Mouse (Mus musculus) limb, embryonic 15.5 days (tissue): Measurements from ENCODE around the gene Olfr904. TPM values are rescaled to one million over a fixed set of nuclear protein-coding genes. Genes with fewer than 3 reads are reported as not detected.
"Not testable (repeated sequence)": the region's sequence is repeated elsewhere in the genome, so short reads cannot be mapped to it uniquely, and the experiment has no call there.

Source experiments
- ATAC-seq: fragments of 200-750 bp; cut with Nextera tagmentation; 2 replicates; pipeline ENCODE4 v1.8.0; 2017; ENCODE audit warnings: low read depth, moderate TSS enrichment; ENCODE audit not compliant: insufficient number of reproducible peaks, low FRiP score, low TSS enrichment
- H3K27ac ChIP-seq: fragments of 300-500 bp; sonication (generic); 2 replicates; pipeline ENCODE4 v1.5.1; 2015; ENCODE audit warnings: moderate library complexity, mild to moderate bottlenecking, inconsistent platforms
- H3K27me3 ChIP-seq: fragments of 300-500 bp; sonication (generic); 2 replicates; pipeline ENCODE4 v1.6.1; 2015; ENCODE audit warnings: inconsistent platforms
- H3K36me3 ChIP-seq: fragments of 300-500 bp; sonication (generic); 2 replicates; pipeline ENCODE4 v1.6.1; 2015; ENCODE audit warnings: inconsistent platforms
- H3K4me1 ChIP-seq: fragments of 300-500 bp; sonication (generic); 2 replicates; pipeline ENCODE4 v1.6.1; 2015; ENCODE audit warnings: inconsistent platforms
- H3K4me2 ChIP-seq: fragments of 300-500 bp; sonication (generic); 2 replicates; pipeline ENCODE4 v1.6.1; 2015; ENCODE audit warnings: mild to moderate bottlenecking, inconsistent platforms
- H3K4me3 ChIP-seq: fragments of 300-500 bp; sonication (generic); 2 replicates; pipeline ENCODE4 v1.5.1; 2015; ENCODE audit warnings: mild to moderate bottlenecking, inconsistent platforms
- H3K9ac ChIP-seq: fragments of 300-500 bp; sonication (generic); 2 replicates; pipeline ENCODE4 v1.6.1; 2015; ENCODE audit warnings: inconsistent platforms
- H3K9me3 ChIP-seq: fragments of 300-500 bp; sonication (generic); 2 replicates; pipeline ENCODE4 v1.6.1; 2016; ENCODE audit warnings: inconsistent platforms
- WGBS: fragments of 180-500 bp; shearing (Covaris S2); methylation state at CpG from one replicate; pipeline ENCODE4 v1.1.7; 2015; 5-methylcytosine and 5-hydroxymethylcytosine counted together
- polyA plus RNA-seq: library from polyadenylated mRNA; unstranded; fragments of >200 nt; fragmentation: Nextera tagmentation; extraction: Ambion mirVana; gene quantifications from 2 replicates; pipeline ENCODE4 v1.2.1, GENCODE M21; 2015

The Olfr904 gene
- polyA plus RNA-seq: not detected in 2 replicates

GRCm38 (mm10) chr9:38462844-38463243 is at the start of gene Olfr904:
Gene Olfr904, plus strand, starts transcription at chr9:38463144.
- H3K27me3 ChIP-seq: no peaks in the 10 kb centered on the region
- H3K4me3 ChIP-seq: no peak within 1 kb of the TSS
- H3K4me1 ChIP-seq: no peaks in the 10 kb centered on the region
- H3K9ac ChIP-seq: no peak within 1 kb of the TSS
- no peaks in the 10 kb centered on the region for H3K36me3 ChIP-seq
- no peak within 1 kb of the TSS for H3K4me2 ChIP-seq
- no peak for ATAC-seq
- no peaks in the 10 kb centered on the region for H3K9me3 ChIP-seq
- no peak within 1 kb of the TSS for H3K27ac ChIP-seq

DNA sequence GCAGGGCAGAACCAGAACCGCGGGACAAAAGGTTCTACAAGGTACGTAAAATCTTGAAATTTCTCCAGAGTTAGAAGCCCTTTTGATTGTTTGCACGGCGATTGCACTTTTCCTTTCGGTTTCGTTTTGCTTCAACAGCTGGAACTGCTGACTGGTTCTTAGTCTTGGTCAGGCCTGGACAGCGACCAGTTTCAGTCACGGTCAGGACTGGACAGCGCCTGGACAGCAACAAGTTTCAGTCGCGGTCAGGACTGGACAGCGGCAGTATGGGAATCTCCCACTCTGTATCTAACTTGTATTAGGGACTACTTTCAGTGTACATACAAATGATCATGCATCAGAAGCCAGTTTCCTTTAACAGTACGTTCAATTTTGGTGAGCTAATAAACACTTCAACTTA is 49.4 kb upstream of the Olfr904 start:
- WGBS: 90% methylated on average over 14 of the region's 14 CpGs
- not testable (repeated sequence) for H3K27ac ChIP-seq, H3K27me3 ChIP-seq, H3K9ac ChIP-seq, H3K4me3 ChIP-seq, ATAC-seq, H3K36me3 ChIP-seq, H3K9me3 ChIP-seq, H3K4me1 ChIP-seq, H3K4me2 ChIP-seq

DNA sequence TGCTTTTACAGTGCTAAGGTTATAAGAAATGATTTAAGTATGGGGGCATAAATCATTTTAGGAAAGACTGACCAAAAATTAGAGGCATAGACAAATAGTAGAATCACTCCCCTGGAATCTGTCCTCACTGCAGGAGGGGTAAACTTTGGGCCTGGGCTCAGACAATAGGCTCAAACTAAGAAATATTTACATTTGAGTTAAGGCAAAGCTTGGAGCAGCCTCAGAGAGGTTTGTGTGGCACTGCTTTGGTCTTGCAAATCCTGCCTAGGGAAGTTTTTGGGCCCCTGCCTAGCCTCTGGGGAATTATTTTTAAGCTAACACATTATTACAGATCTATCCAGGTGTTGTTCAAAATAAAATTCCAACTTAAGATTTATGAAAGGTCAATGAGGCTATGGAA is 39.1 kb upstream of the Olfr904 start:
- H3K4me1 ChIP-seq: no peaks in the 10 kb centered on the region
- H3K9ac ChIP-seq: no peak overlapping the region
- no peak for ATAC-seq
- no peaks in the 10 kb centered on the region for H3K36me3 ChIP-seq
- no peaks in the 10 kb centered on the region for H3K27me3 ChIP-seq
- H3K4me2 ChIP-seq: no peak overlapping the region
- no peaks in the 10 kb centered on the region for H3K9me3 ChIP-seq
- H3K27ac ChIP-seq: no peak overlapping the region
- H3K4me3 ChIP-seq: no peak overlapping the region

DNA sequence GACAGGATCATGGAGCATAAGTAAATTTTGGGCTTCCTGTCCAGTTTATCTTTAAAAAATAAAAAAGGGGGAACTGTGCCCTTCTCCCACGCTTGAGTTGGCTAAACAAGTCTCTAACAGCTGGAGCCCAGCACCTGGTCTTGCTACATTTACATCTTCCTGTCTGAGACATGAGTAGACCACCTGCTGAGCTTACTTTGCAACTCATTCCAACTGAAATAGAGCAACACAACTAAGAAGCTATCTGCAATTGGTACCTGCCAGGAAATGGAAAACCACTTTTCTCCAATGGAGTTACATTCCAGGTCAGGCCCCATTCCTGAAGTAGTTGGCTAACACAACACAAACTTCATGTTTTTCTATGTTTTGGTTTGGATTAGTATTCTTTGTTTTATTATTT is 35.9 kb upstream of the Olfr904 start:
- ATAC-seq: no peak
- H3K9me3 ChIP-seq: no peaks in the 10 kb centered on the region
- no peaks in the 10 kb centered on the region for H3K36me3 ChIP-seq
- no peak overlapping the region for H3K9ac ChIP-seq
- no peaks in the 10 kb centered on the region for H3K4me1 ChIP-seq
- H3K4me2 ChIP-seq: no peak overlapping the region
- WGBS: 37% methylated on average over 1 of the region's 1 CpGs
- H3K27me3 ChIP-seq: no peaks in the 10 kb centered on the region
- no peak overlapping the region for H3K4me3 ChIP-seq
- no peak overlapping the region for H3K27ac ChIP-seq

GRCm38 (mm10) chr9:38429155-38429554 is 33.8 kb upstream of the Olfr904 start, which contains the start of gene Olfr901:
Gene Olfr901, plus strand, starts transcription at chr9:38429455.
- 76% methylated on average over 1 of the region's 1 CpGs for WGBS
- Histone ChIP-seq H3K36me3 (no peaks in the 10 kb centered on the region), H3K4me2 (no peak within 1 kb of the TSS), H3K9ac (no peak within 1 kb of the TSS), H3K9me3 (no peaks in the 10 kb centered on the region), H3K27ac (no peak within 1 kb of the TSS), H3K4me3 (no peak within 1 kb of the TSS), H3K4me1 (no peaks in the 10 kb centered on the region), H3K27me3 (no peaks in the 10 kb centered on the region)
- no peak for ATAC-seq

- WGBS: 87% methylated on average over 5 of the region's 5 CpGs
- no peak within 1 kb of the TSS for H3K9ac ChIP-seq
- ATAC-seq: no peak
- no peak within 1 kb of the TSS for H3K4me2 ChIP-seq
- no peak within 1 kb of the TSS for H3K4me3 ChIP-seq
- no peaks in the 10 kb centered on the region for H3K27me3 ChIP-seq
- H3K27ac ChIP-seq: no peak within 1 kb of the TSS
- H3K9me3 ChIP-seq: no peaks in the 10 kb centered on the region
- no peaks in the 10 kb centered on the region for H3K4me1 ChIP-seq
- no peaks in the 10 kb centered on the region for H3K36me3 ChIP-seq
Measured at GRCm38 (mm10) chr9:38447352-38447751, 15.6 kb upstream of the Olfr904 start, which contains the start of gene Olfr902. Gene Olfr902, plus strand, starts transcription at chr9:38447652.

DNA sequence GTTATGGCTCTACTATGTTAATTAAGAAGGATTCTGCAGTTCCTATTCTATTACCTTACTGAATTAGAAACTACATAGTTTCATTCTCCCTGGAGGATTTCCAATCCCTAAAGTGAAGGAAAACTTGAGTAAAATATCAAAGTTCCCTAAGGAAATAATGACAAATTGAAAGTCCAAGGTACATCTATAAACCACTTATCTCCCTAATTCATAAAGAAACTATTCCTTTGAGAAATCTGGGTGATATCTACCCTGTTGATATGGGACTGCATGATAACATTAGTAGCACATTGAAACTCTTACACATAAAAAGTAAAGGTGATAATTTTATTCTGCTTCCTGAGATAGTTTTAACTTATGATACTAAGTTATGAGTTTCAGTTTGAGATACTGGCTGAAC is 7.9 kb downstream of the Olfr904 start, which contains the start of gene Olfr905:
TSS of gene Olfr905 (plus strand) at position 301 of the 400 bp plus-strand sequence.
- Histone ChIP-seq H3K4me1 (no peaks in the 10 kb centered on the region), H3K4me2 (no peak within 1 kb of the TSS), H3K9ac (no peak within 1 kb of the TSS), H3K9me3 (no peaks in the 10 kb centered on the region), H3K27ac (no peak within 1 kb of the TSS), H3K4me3 (no peak within 1 kb of the TSS), H3K27me3 (no peaks in the 10 kb centered on the region), H3K36me3 (no peaks in the 10 kb centered on the region)
- no peak for ATAC-seq

DNA sequence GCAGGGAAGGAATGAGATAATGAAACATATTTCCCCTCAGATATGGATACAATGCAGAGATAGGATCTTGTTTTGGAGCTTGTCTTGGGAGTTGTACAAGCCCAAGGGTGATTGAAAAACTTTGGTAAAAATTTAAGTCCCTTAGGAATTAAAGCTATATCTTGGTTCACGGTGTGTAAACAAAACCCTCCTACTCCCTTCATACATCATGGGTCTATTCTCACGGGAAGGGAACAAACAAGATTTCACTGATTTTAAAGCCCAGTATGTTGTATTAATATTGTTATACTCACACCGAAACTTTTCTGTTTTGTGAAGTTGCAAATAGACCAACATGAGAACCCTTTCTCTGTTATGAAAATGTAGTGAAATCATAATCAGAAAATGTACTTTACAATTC is 23.8 kb downstream of the Olfr904 start, which contains the start of gene Olfr906:
TSS of gene Olfr906 (plus strand) at position 301 of the 400 bp plus-strand sequence.
- ATAC-seq: no peak
- Histone ChIP-seq H3K4me1 (no peaks in the 10 kb centered on the region), H3K4me3 (no peak within 1 kb of the TSS), H3K36me3 (no peaks in the 10 kb centered on the region), H3K9me3 (no peaks in the 10 kb centered on the region), H3K9ac (no peak within 1 kb of the TSS), H3K4me2 (no peak within 1 kb of the TSS), H3K27ac (no peak within 1 kb of the TSS), H3K27me3 (no peaks in the 10 kb centered on the region)
- WGBS: 84% methylated on average over 3 of the region's 3 CpGs

DNA sequence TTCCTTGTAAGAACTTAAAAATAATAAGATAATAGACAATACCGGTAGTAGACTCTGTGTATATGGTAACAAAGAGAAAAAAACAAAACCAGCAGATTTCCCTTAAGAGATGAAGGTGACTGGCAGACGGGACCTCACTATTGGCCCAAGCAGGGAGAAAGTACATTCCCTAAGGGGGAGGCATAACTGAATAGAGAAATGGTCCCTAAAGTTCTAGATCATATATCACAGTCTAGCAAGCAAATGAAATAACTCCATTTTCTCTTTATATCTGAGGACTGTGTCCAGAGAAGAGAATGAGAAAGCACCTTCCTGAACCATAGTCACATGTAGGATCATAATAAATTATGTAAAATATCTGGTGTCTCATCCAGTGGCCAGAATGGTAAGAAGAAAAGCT is 32.6 kb downstream of the Olfr904 start, which contains the start of gene Olfr907:
TSS of gene Olfr907 (plus strand) at position 301 of the 400 bp plus-strand sequence.
- H3K27ac ChIP-seq: no peak within 1 kb of the TSS
- no peaks in the 10 kb centered on the region for H3K36me3 ChIP-seq
- no peak within 1 kb of the TSS for H3K9ac ChIP-seq
- no peak for ATAC-seq
- H3K4me1 ChIP-seq: no peaks in the 10 kb centered on the region
- H3K9me3 ChIP-seq: no peaks in the 10 kb centered on the region
- H3K27me3 ChIP-seq: no peaks in the 10 kb centered on the region
- 73% methylated on average over 2 of the region's 2 CpGs for WGBS
- H3K4me2 ChIP-seq: no peak within 1 kb of the TSS
- no peak within 1 kb of the TSS for H3K4me3 ChIP-seq

GRCm38 (mm10) chr9:38512353-38512752 is 49.4 kb downstream of the Olfr904 start:
- 69% methylated on average over 2 of the region's 2 CpGs for WGBS
- H3K27ac ChIP-seq: no peak overlapping the region
- no peaks in the 10 kb centered on the region for H3K4me1 ChIP-seq
- no peak overlapping the region for H3K4me2 ChIP-seq
- H3K36me3 ChIP-seq: no peaks in the 10 kb centered on the region
- no peak overlapping the region for H3K9ac ChIP-seq
- no peaks in the 10 kb centered on the region for H3K27me3 ChIP-seq
- ATAC-seq: no peak
- no peak overlapping the region for H3K4me3 ChIP-seq
- H3K9me3 ChIP-seq: no peaks in the 10 kb centered on the region

Other genes starting within 250 kb of the Olfr904 start
- not detected in 2 replicates for gene Olfr894, start 245.1 kb upstream of the Olfr904 start, polyA plus RNA-seq
- gene Olfr143, start 210.4 kb upstream of the Olfr904 start, polyA plus RNA-seq: not detected in 2 replicates
- gene Olfr895, start 195.3 kb upstream of the Olfr904 start, polyA plus RNA-seq: not detected in 2 replicates
- gene Olfr896-ps1, start 172.0 kb upstream of the Olfr904 start, polyA plus RNA-seq: not detected in 2 replicates
- gene Olfr25, start 134.1 kb upstream of the Olfr904 start, polyA plus RNA-seq: not detected in 2 replicates
- not detected in 2 replicates for gene Olfr898, start 114.7 kb upstream of the Olfr904 start, polyA plus RNA-seq
- not detected in 2 replicates for gene Olfr250, start 96.2 kb upstream of the Olfr904 start, polyA plus RNA-seq
- gene Olfr251, start 86.1 kb upstream of the Olfr904 start, polyA plus RNA-seq: not detected in 2 replicates
- not detected in 2 replicates for gene Olfr147, start 61.4 kb upstream of the Olfr904 start, polyA plus RNA-seq
- gene Olfr901, start 33.7 kb upstream of the Olfr904 start, polyA plus RNA-seq: not detected in 2 replicates
- gene Olfr902, start 15.5 kb upstream of the Olfr904 start, polyA plus RNA-seq: not detected in 2 replicates
- gene Olfr905, start 8.0 kb downstream of the Olfr904 start, polyA plus RNA-seq: not detected in 2 replicates
- gene Olfr906, start 23.9 kb downstream of the Olfr904 start, polyA plus RNA-seq: not detected in 2 replicates
- not detected in 2 replicates for gene Olfr907, start 32.7 kb downstream of the Olfr904 start, polyA plus RNA-seq
- gene Olfr911-ps1, start 58.4 kb downstream of the Olfr904 start, polyA plus RNA-seq: not detected in 2 replicates
- gene Olfr910, start 74.7 kb downstream of the Olfr904 start, polyA plus RNA-seq: not detected in 2 replicates
- gene Olfr912, start 117.0 kb downstream of the Olfr904 start, polyA plus RNA-seq: not detected in 2 replicates
- gene Olfr913, start 129.6 kb downstream of the Olfr904 start, polyA plus RNA-seq: not detected in 2 replicates
- not detected in 2 replicates for gene Olfr914, start 142.0 kb downstream of the Olfr904 start, polyA plus RNA-seq
- gene Olfr916, start 196.7 kb downstream of the Olfr904 start, polyA plus RNA-seq: not detected in 2 replicates
- gene Olfr917, start 202.7 kb downstream of the Olfr904 start, polyA plus RNA-seq: not detected in 2 replicates
- gene Olfr918, start 211.5 kb downstream of the Olfr904 start, polyA plus RNA-seq: not detected in 2 replicates
- gene Olfr919, start 240.5 kb downstream of the Olfr904 start, polyA plus RNA-seq: not detected in 2 replicates